Mouse (Mus musculus) mouse trophoblast stem cell (cell line): ENCODE data around the gene Trim80.

Experiments used
- in situ Hi-C, 2 experiments: fragments of 300-500 bp; cut with MseI, MboI; formaldehyde crosslinking; loops; 2 replicates in 1 of 2; 3 replicates in 1 of 2; pipeline ENCODE4 v1.15.1; 2025

Gene Trim80

DNA sequence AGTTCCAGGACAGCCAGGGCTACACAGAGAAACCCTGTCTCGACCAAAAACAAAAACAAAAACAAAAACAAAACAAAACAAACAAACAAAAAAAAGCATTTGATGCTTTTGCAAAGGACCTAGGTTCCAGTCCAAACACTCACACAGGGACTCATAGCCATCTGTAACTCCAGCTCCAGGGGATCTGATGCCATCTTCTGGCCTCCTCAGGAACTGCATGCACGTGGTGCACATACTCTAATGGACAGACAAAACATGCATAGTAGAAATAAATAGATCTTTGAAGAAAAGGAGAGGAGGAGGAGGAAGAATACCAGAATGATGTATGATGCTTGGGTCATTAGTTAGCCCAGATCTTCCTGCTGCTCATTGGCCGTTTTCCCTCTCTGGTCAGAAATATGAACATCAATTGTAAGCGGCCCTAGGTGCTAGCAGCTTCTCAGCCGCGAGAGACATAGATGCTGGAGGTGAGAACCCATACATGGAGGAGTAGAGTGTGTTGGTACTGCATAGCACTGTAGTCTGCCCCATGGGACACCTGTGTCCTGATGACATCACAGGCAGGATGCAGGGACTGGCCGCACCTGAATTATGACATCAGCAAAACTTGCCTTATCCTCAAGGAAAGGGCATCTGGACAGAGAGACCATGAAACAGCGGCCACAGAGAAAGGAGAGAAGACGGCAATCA is at the start of gene Trim80:
Gene Trim80, plus strand, starts transcription at position 640 of the 690 bp plus-strand sequence.
- in situ Hi-C loops: no loop called here

DNA sequence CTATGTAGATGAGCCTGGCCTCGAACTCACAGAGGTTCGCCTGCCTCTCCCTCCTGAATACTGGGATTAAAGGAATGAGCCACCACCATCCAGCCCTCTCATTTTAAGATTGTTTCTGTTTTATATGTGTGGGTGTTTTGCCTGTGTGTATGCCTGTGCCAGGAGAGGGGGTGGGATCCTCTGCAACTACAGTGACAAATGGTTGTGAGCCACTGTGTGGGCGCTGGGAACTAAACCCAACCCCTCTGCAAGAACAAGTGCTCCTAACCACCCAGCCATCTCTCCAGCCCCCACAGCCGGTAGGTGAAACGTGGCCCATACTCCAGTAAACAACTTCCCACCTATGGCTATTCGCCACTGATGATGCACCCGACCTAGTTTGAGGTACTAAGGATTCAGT is 49.0 kb upstream of the Trim80 start:
- in situ Hi-C loops: no loop called here

GRCm38 (mm10) chr11:115393721-115394325 is 46.5 kb upstream of the Trim80 start:
- in situ Hi-C loops: no loop called here

DNA sequence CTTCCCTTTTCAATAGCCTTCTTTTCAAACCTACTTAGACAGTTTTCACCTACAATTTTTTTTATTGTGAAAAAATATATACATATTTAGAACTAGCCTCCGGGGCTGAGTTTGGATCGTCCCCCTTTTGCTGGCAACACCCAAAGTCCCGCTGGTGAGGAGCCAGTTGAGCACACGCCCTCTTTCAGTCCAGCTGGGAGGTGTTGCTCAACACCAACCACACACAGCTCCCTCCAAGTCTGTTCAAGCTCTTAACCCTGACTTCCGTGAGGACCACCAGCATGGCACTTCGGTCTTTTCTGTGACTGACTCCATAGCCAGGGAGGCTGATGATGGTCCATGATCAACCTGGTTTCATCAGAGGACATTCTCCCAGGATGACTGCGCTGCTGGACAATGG is 42.3 kb upstream of the Trim80 start:
- in situ Hi-C loops: no loop called here

GRCm38 (mm10) chr11:115400126-115400525 is 40.2 kb upstream of the Trim80 start:
- in situ Hi-C loops: no loop called here

GRCm38 (mm10) chr11:115400630-115401391 is 39.5 kb upstream of the Trim80 start:
- in situ Hi-C loops: no loop called here

GRCm38 (mm10) chr11:115403338-115404124 is 36.8 kb upstream of the Trim80 start, which contains the start of gene Mrpl58:
TSS of gene Mrpl58 (plus strand) at chr11:115403752.
- in situ Hi-C loops: no loop called here

GRCm38 (mm10) chr11:115405723-115406122 is 34.6 kb upstream of the Trim80 start:
- in situ Hi-C loops: no loop called here

- in situ Hi-C loops: no loop called here
Measured at GRCm38 (mm10) chr11:115406858-115407401, 33.4 kb upstream of the Trim80 start.

- in situ Hi-C loops: no loop called here
Measured at GRCm38 (mm10) chr11:115408266-115408920, 32.0 kb upstream of the Trim80 start.

DNA sequence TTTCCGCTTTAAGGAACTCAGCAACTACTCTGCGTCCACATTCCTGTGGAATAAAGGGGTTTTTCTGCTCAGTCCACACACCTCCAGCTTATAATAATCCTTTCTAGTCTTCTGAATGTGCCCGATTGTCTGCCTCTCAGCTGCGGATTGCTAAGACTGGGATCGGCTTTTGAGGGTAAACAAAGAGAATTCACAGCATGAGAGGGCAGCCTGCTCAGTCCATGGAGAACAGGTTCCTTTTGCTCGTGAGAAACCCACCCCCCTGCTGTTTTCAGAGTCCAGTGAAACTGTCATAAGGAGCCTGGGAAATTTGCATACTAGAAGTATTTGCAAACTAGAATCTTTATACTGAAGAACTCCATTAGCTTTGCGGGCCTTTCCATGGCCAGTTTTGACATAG is 30.8 kb upstream of the Trim80 start:
- in situ Hi-C loops: no loop called here

- in situ Hi-C loops: no loop called here
Measured at GRCm38 (mm10) chr11:115419531-115420237, 20.7 kb upstream of the Trim80 start, which contains the start of the genes Atp5h and Kctd2. TSS of gene Atp5h (minus strand) at chr11:115419962. TSS of gene Kctd2 (plus strand) at chr11:115420128.

DNA sequence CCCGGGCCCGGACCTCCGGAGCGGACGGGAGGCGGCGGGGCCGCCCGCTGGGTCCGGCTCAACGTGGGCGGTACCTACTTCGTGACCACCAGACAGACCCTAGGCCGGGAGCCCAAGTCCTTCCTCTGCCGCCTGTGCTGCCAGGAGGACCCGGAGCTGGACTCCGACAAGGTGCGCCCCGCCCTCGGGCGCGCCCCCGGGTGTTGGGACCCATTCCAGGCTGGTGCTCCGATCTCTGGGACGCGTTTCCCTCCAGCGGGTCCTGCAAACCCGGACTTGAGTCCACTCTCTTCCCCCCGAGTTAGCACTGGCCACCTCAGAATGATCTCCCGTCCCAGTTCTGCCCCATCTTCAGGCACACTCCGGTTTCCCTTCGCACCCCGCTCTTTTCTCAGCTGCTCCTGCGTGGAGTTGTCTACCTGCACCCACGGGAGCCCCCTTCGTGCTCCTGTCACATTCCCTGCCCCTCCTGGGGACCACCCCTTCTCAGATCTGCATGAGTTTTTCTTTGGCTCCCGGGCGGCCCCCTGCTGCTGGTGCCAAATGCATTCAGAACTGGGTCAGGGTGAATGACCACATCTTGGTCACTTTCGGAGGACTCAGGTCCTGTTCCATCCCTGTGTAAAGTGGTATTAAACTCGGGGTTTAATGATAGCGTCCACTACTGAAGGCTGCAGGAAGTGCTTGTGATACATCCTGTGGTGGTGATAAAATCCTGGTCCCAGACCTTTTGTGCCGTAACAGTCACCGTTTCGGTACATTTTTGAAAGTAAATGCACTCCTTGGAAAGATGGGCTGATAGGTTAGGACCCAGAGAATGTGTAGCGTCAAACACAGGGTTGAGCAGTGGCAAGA is 19.8 kb upstream of the Trim80 start:
- in situ Hi-C loops: no loop called here

DNA sequence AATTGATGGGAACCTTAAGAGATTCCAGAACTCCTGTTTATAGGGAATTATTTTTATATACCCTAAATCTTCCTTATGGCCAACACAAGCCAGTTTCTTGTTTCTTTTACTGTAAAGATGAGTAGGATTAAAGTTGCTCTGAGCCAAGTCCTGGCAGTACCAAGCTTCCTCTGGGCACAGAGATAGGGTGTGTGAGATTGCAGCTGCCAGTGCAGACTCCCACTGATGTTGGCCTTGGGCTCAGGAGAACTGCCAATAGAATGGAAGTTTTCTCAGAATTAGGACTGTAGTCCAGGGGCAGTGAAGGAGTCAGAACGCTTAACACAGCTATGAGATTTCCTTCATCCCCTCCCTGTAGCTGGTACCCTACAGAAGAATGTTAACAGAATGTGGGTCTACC is 19.0 kb upstream of the Trim80 start:
- in situ Hi-C loops: no loop called here

- in situ Hi-C loops: no loop called here
Measured at GRCm38 (mm10) chr11:115421972-115422371, 18.4 kb upstream of the Trim80 start.

- in situ Hi-C loops: no loop called here
Measured at GRCm38 (mm10) chr11:115423091-115423490, 17.3 kb upstream of the Trim80 start.

DNA sequence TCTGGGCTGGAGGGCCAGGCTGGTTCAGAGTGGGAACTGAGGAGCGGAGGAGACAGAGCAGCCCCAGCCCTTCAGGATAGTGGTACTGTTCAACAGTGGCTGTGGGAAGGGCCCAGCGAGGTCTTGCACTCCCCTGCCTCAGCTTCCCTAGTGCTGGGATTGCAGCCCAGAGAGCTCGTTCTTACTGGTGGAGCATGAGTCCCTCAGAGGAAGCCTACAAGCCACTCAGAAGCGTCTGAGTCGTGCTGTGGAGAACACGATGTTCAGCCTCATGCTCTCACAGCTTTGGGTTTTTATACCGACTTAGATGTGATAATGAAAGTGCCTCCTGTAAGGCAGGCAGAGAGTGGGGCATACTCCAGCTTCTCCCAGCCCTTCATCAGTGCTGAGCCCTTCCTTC is 15.7 kb upstream of the Trim80 start:
- in situ Hi-C loops: no loop called here

DNA sequence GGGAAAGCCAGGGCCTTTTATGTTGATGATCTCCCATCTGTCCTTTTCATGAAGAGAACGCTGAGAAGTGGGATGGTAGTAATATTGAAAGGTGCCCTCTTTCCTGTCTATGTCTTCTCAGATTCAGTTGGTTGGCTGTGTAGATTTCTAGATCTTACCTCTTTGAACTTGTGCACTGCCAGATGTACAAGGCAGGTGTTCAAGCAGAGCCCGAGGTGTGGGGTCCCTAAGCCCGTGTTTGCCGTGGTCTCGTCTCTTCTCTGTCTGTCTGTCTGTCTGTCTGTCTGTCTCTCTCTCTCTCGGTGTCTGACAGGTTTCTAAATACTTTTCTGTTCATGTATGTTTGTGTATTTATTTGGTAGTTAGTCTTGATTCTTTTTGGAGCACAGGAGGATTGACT is 14.7 kb upstream of the Trim80 start:
- in situ Hi-C loops: no loop called here
